Mouse (Mus musculus) adrenal gland, postnatal 14 days (tissue): ENCODE data around the gene Gstp2. TPM values are rescaled to one million over a fixed set of nuclear protein-coding genes. Genes with fewer than 3 reads are reported as not detected.
"Not testable (repeated sequence)": the region's sequence is repeated elsewhere in the genome, so short reads cannot be mapped to it uniquely, and the experiment has no call there.

Experiments used
- DNase-seq: peaks from one replicate; pipeline ENCODE4 v3.0.0; 2021; ENCODE audit warnings: mixed read lengths
- total RNA-seq: library from RNA; stranded (reverse); gene quantifications from 2 replicates; pipeline ENCODE4 v1.2.3, GENCODE M21; 2021

The Gstp2 gene
- total RNA-seq, 1 experiment from 2014 or later: 76.7 TPM

GRCm38 (mm10) chr19:4070311-4070710 is 24.5 kb upstream of the Gstp2 start:
- DNase-seq: peak; percentile 4

- no peak for DNase-seq
Measured at GRCm38 (mm10) chr19:4068717-4069410, 23.0 kb upstream of the Gstp2 start.

DNA sequence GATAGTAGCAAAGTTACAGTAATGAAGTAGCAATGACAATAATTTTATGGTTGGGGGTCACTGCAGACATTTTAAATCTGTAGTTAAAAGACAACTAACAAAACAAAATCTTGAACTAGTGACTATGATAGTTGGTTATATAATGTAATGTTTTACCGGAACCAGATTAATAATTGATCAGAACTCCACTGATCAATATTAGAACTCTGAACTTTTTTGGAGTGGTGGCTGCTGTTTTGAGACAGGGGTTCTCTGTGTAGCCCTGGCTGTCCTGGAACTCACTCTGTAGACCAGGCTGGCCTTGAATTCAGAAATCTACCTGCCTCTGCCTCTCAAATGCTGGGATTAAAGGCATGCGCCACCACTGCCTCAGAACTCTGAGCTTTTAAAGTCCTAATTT is 22.4 kb upstream of the Gstp2 start:
- not testable (repeated sequence) for DNase-seq

DNA sequence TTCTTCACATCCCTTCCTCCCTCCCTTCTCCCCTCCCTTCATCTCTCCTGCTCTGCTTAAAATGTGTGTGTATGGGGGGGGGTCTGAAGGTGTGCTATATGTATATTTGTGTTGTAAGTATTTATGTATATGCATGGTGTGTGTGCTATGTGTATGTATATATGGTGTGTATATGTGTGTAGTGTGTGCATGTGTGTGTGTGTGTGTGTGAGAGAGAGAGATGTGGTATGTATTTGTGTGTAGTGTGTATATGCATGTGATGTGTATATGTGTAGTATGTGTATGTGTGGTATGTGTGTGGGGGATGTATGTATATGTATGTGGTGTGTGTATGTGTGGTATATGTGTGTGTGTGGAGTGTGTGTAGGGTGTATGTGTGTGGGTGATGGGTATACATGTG is 21.1 kb upstream of the Gstp2 start:
- no peak for DNase-seq

DNA sequence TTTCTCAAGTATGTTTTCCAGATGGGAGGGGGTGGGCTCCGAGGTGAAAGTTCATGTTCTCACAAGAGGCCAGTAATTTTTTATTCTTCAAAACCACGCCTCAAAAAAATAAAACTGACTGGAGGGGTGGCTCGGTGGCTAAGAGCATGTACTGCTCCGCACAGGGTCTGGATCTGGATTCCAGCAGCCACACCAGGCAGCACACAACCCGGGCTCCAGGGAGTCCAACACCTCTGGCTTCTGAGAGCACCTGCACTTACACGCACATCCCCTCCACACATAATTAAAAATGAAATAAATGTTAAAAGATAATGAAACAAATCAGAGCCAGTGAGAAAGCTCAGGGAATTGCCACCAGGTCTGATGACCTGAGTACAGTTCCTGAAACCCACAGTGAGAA is 20.5 kb upstream of the Gstp2 start:
- peak; percentile 5 for DNase-seq

DNA sequence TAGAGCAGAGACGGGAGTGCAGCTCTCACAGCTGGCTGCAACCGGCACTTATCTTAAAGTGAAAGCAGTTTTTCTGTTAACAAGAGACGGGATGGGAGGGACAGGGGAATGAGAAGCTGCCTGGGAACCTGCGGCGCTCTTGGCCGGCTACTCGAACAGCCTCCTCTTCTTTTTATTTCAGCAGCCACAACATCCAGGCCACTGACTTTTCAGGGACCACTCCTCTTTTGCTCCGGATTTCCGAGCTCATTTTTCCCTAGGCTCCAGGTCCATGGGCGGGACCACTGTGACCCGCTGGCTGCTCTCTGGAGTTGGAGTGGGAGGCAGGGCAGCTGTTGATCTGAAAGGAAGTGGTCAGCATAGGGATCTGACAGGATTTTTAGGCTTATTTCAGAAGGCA is 18.7 kb upstream of the Gstp2 start:
- not testable (repeated sequence) for DNase-seq

GRCm38 (mm10) chr19:4063357-4063756 is 17.5 kb upstream of the Gstp2 start:
- not testable (repeated sequence) for DNase-seq

DNA sequence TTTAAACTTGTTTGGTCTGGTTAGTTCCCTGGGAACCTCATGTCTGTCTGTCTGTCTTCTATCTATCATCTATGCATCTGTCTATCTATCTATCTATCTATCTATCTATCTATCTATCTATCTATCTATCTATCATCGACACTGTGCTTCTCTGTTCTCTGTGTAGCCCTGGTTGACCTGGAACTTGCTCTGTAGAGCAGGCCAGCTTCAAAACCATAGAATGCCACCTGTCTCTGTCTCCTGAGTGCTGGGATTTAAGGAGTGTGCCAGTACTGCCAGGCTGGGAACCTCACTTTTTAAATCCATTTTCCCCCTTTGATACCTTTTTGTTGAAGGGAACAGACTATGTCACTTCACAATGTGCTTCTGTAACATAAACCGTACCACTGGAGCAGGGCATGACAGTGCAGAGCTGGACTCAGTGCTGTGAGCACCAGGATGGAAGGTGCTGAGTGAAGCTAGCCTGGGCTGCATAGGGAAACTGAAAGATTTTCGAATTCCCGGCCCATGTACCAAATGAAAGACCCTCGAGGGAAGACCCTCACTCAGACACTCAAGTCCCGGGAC is 15.2 kb upstream of the Gstp2 start:
- DNase-seq: no peak

DNA sequence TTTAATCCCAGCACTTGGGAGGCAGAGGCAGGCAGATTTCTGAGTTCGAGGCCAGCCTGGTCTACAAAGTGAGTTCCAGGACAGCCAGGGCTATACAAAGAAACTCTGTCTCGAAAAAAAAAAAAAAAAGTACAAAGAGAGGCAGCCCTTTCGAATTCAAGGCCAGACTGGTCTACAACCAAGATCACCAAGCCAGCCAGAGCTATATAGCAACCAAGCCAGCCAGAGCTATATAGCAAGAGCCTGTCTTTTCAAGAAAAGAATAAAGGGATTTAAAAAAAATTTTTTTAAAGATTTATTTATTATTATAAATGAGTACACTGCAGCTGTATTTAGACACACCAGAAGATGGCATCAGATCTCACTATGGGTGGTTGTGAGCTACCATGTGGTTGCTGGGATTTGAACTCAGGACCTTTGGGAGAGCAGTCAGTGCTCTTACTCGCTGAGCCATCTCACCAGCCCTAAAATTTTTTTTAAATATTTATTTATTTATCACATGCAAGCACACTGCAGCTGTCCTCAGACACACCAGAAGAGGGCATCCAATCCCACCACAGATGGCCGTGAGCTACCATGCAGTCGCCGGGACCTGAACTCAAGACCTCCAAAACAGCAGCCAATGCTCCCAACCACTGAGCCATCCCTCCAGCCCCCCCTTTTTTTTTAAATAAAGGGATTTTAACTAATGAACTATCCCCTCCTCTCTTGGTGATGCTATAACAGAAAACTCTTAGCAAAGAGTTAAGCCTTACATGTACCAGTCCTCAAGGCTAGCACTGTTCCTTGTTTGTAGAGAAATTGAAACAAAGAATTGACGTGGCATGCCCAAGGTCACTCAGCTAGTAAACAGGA is 14.4 kb upstream of the Gstp2 start:
- DNase-seq: not testable (repeated sequence)

DNA sequence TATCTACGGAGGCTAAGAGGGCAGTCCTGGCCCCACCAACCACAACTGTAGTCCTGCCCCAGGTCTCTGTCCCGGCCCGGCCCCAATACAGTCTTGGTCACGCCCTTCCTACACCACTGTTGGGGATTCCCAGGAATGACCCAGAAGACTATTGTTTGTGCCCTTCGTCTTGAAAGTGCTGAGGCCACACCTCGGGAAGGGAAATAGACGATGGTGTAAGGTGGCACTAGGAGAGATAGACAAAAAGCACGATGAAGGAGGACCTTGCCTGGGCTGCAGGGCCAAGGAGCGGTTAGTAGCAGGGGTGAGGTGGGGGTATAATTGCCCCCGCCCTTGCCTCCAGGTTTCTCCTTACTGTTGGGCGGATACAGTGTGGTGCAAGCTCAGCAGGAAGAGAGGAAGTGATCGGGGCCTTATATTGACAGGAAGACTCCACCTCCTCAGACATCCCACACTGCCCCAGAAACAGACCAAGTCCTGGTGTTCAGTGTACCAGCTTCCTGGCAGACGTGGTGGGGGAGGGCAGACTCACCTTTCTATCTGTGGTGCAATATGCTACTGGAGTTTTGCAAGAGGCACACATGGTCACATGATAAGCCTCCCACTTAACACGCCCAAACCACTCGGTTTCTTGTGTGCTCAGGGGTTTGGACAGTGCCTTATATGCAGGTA is 13.4 kb upstream of the Gstp2 start, which contains the start of gene Gstp3:
Gstp3 (minus strand) TSS at position 501 of the 672 bp plus-strand sequence.
- no peak for DNase-seq

DNA sequence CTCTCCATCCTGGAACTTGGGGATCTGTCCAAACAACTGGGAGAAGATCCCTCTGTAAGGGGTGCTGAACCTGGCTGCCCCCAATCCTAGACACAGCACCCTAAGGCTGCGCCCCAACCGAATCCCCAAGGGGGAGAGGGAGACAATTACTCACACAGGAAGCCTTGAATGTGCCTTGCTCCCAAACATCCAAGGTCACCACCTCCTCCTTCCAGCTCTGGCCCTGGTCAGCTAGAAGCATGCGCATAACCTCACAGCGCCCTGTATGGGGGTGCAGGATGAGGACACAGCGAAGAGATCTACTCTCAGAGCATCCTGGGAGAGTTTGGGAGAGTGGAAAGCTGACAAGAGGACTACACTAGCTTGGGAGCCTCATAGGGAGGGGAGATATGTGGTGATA is 12.8 kb upstream of the Gstp2 start:
- peak; percentile 67 for DNase-seq

DNA sequence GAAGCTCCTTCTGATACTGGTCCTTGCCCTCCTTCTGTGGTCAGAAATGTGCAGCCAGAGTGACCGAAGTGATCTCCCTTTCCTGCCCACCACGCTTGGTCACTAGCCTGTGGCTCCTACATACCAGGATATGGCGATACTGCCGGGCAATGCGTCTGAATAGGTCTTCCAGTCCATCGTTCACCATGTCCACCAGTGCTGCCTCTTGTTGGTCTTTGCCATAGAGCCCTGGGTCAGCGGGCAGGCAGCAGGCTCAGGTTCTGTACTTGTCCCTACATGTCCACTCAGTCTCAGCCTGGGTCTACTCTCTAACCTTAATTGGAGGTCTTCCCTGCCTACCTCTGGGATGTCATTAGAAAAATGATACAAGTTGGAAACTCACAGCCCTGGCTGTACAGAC is 12.1 kb upstream of the Gstp2 start:
- no peak for DNase-seq

DNA sequence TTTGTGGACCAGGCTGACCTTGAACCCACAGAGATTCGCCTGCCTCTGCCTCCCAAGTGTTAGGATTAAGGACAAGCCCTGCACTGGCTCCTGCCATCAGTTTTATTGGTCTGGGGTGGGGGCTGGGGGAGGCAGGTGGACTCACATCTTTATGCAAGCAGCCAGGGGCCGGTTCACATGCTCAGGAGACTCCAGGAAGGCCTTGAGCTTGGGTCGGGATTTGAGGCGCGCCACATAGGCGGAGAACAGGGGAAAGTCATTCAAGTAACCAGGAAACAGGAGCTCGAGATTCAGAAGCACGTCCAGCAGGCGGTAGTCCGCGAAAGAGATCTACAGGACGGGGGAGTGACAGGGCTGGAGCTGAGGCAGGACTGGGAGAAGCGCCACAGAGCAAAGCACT is 11.6 kb upstream of the Gstp2 start:
- DNase-seq: no peak

DNA sequence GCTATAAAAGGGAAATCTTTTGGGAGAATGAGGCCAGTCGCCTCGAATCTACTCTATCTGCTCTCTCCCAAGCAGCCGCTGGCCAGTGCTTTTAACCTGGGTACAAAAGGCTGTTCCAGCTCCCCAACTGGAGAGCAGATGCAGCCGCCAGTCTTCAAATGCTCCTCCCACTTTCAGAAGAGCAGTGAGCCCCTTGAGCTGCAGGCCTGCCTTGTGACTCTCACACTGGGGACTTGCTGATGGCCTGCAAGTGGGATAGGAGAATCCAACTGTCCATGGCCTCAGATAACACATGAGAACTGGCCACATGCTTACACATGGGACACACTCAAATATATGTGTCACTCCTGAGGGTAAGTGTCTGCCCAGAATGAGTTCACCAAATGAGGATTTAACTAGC is 10.9 kb upstream of the Gstp2 start:
- no peak for DNase-seq

- no peak for DNase-seq
Measured at GRCm38 (mm10) chr19:4055947-4056693, 10.3 kb upstream of the Gstp2 start.

- no peak for DNase-seq
Measured at GRCm38 (mm10) chr19:4055216-4055946, 9.6 kb upstream of the Gstp2 start.

- DNase-seq: no peak
Measured at GRCm38 (mm10) chr19:4054613-4055012, 8.8 kb upstream of the Gstp2 start.

GRCm38 (mm10) chr19:4052516-4053030 is 6.8 kb upstream of the Gstp2 start:
- peak; percentile 3 for DNase-seq

DNA sequence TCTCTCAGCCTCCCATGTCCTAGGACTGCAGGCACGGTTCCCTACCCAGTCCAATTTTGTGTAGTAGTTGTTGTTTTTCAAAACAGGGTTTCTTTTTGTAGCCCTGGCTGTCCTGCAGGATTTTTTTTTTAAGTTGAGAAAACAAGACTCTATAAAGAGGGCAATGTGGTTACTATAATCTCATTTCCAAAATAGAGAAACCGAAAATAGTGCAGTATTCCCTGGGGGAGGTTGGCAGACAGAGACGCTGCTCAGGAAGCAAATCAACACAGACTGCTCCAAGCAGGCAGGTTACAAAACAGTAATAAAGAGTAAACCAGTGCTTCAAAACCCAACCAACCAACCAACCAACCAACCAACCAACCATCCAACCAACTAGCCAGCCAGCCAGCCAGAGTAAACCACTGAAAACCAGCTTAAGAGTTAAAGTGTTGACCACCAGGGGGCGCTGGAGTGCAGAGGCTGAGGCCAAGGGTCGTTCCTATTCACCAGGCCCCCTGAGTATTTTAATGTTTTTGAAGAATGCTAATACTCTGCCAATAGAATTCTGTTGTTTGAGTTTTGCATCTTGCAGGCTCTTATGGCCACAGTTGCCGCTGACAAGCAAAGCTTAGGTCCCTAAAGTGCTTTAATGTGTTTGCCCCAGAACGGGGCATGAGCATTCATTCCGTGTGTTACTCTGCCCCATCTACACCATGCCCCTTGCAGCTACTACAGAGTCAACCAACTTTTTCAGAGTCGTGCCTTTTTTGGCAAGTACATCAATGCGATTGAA is 6.1 kb upstream of the Gstp2 start:
- peak; percentile 84 for DNase-seq

DNA sequence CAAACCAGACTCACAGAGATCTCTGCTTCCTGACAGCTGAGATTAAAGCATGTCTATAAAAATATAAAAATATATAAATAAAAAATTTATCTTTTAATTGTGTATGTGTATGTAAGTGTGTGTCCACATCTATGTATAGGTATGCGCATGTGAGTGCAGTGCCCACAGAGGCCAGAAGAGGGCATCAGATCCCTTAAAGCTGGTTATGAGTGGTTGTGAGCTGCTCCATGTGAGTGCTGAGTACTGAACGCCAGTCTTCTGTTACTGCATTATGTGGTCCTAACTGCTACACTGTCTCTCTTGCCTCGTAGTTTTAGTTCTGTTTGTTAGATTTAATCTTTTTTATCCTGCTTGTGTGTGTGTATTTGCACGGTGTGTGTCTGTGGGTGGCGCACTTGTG is 5.2 kb upstream of the Gstp2 start:
- DNase-seq: peak; percentile 16
